Mouse (Mus musculus): ENCODE results near the gene Syn3.

GRCm38 (mm10) chr10:86281238-86281637, 217.5 kb downstream of the Syn3 start:
- no peak for TF ChIP-seq CTCF (IDR thresholded peaks at IDR 0.05; ENCODE audit: borderline replicate concordance, extremely low read depth, insufficient read depth, insufficient read length)
- no peak for TF ChIP-seq POLR2A (IDR thresholded peaks at IDR 0.05; ENCODE audit: borderline replicate concordance, extremely low read depth, insufficient read depth, insufficient read length, poor library complexity, severe bottlenecking)
